Mouse (Mus musculus) spleen, postnatal 4 days (tissue): Measurements from ENCODE around the gene Map4k1.

Experiments
- DNase-seq, 2 experiments: peaks; one replicate each; pipeline ENCODE4 v3.0.0; 2022; ENCODE audit warnings: low spot score in 2 of 2

Gene Map4k1

DNA sequence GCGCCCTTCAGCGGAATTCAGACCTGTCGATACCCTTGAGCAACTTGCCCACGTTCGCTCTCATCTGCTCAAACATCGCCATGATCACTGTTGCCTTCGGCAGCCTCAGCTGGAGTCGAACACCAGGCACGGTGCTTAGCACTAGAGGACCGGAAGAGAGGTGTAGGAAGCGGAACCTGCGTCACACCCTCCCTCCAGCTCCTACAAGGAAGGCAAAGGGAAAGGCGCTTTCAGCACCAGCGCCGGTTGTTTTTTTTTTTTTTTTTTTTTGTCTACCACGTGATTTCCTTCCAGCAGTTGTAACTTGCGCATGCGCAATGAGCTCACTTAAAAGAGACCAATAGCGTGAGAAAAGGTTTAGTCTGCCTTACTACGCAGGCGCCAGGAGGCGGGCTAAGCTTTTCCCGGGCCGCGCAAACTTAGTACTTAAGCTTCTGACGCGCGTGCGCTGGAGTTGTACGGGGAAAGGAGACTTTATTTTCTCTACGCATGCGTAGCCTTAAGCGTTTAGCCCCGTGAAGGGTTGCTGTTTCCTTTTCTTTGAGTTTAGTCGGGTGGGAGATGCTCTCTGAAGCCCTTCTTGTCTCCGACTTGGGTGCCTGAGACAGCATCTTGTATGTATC, at the start of gene Map4k1, which contains the start of gene Eif3k:
Gene Map4k1 (plus strand): TSS at position 400 of the 623 bp plus-strand sequence.
Gene Eif3k (minus strand): TSS at position 214 of the 623 bp plus-strand sequence.
- DNase-seq = peak; percentile 96 to 98

DNA sequence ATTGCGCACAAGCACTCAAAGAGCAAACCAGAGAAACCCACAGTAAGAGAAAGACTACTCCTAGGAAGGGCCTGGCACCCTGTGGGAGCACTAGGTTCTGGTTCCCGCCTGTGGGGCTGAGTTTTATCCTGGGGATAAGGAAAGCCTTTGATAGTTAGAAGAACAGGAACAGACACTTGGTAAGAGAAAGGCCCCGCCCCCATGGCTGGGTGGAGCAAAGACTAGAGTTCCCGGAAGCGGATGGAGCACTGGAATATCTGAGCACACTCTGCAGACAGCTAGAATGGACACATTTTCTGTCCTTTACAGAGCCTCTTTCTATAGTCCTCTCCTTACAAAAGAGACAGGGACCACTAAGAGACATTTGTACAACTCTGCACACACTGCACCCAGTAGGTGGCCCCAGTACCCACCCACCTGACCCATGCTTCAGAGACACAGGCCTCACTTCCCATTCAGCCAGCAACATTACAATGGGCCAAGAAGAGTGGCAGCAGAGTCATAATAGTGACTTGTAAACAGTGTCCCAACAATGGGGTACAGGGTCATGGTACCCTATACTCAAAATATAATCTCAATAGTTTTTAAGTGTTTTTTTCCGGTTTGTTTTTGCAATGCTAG, 49.3 kb upstream of the Map4k1 start:
- DNase-seq = no peak

DNA sequence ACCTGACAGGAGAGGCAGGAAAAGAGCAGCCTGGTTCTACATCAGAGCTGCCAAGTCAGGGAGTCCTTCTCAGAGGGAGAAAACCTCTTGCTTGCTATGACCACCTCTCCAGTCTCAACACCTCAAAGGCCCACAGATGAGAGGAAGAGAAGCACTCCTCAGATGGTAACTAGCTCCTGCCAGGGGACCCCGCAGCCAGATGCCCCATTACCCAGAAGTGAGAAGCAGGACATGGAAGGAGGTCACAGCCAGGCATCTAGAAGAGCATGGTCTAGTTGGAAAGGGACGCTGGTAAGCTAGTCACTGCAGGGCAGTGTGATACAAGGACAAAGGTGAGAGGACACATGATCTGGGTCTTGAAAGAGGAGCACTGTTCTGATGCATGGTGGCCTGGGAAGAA, 48.0 kb upstream of the Map4k1 start:
- no peak for DNase-seq

DNA sequence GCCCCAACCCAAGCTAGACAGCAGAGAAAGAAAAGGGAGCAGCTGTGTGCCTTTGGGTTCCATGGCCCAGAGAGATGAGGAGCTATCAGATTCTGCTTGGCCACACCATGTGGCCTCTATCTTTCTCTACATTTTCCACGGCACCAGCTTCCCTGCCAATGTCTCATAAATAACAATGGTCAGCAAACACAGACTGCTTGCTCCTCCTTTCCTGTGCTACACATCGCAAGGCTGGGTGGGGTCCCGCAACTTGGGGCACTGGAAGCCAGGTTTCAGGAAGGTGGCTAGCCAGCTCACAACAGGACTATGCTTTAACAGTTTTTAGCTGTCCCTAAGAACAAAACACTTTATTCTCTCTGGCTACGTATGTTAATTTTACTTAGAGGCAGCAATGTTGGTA, 45.1 kb upstream of the Map4k1 start:
- DNase-seq = no peak

DNA sequence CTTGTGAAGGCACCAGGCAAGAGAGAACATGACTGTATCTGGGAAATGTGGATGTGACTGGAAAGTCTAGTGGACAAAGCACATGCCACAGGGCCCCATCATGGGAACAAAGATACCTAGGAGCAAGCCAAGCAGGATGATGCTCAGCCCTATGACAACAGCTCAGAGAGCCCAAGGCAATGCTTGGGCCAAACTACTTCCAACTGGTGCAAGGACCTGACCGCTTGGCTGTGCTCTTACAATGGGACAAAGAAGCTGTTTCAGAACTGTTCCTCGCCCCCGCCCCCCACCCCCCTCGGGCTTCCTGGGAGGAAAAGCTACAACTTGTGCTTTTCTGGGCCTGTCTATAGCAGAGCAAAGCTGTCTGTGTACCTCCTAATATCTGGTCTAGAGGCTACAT, 43.2 kb upstream of the Map4k1 start:
- no peak for DNase-seq

DNA sequence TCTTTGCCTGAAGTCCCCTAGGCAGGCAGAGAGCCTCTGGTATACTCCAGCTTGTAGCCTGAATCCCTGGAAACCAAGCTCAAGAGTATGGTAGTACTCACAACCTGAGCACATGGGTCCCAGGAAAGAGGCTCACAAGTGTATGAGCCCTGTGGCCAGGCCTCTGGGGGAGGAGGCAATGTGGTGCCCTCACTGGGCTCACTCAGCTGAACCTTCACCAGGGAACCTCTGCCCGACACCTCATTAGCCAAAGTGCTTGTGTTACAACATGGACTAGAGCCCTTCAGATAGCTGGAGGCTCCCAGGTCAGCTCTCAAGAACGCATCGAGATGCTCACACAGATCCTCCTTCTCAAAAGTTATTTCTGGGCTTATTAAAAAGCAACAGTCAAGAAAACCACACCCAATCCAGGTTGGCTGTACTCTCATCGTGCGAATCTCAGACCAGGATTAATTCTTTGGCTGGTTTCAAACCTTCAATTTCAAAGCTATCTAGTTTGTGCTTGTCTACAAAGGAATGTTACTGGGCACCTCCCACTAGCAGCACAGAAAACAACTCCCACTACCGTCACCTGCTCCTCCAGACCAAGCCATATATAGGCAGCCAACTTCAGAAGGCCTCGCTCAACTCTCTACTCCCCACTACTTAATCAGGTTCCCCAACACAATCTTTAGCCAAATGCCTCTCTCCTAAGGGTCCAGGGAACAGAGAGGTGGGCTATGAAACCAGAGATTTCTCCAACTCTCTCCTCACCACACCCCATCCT, 42.2 kb upstream of the Map4k1 start:
- no peak for DNase-seq

DNA sequence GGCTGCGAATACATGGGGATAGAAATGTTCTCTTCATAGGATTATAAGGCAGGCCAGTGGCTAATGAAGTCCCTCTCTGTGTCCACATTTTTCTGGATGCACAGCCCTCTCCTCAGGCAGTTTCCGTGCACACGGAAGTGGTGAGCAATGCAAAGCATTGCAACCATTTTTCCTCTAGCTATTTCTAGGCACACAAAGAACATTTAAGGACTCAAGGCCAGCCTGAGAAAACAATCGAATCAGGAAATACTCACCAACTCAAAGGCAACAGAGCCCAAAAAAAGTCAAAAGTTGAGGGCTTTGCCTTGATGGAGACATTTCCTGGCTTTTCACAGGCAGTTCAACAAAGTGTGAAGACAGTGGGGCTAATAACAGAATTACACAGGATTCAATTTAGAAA, 40.7 kb upstream of the Map4k1 start:
- DNase-seq = no peak

DNA sequence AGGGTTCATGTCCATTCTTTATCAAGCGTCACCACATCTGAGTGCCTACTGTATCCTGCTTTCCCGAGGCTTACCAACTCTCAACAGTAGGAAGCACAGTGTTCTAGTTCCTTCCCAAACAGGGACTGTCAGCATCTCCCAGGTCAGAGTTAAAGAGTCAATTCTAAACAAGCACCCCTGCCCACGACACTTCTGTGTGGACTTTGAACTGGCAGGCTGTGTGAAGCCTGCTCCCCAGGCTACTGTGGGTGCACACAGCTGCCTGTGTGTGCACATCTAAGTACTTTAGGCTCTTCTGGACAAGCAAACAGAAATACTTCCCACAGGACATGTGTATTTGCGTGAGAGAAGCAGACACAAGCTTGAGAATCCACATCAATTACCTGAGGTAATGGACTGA, 40.3 kb upstream of the Map4k1 start:
- no peak for DNase-seq

DNA sequence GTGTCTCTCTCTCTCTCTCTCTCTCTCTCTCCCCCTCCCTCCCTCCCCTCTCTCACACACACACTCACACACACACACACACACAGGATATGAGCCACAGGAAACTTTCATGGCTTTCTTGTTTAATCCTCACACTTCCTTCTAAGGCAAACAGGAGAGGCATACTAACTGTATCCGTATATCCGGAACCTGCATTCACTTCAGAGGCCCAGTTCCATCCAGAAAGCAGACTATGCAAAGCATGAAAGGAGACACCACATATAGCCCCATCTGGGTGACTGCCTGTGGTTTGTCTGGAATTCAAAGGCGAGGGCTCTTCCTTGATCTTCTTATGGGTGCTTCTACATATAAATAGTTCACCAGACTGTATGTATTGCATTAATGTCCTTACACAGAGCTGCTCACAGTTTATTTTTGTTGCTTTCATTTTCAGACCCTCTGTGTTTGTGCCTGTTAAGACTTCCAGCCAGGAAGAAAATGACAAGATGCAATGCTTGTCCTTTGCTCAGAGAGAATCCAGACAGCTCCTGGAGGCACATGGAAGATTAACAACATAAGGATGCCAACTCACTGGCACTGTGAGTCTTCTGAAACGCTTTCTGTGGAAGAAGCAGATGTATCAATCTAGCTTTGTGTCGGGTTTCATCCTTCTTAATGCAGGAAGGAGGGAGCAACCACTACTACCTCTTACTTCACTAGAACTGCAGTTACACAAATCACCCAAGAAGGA, 38.2 kb upstream of the Map4k1 start:
- DNase-seq = no peak

DNA sequence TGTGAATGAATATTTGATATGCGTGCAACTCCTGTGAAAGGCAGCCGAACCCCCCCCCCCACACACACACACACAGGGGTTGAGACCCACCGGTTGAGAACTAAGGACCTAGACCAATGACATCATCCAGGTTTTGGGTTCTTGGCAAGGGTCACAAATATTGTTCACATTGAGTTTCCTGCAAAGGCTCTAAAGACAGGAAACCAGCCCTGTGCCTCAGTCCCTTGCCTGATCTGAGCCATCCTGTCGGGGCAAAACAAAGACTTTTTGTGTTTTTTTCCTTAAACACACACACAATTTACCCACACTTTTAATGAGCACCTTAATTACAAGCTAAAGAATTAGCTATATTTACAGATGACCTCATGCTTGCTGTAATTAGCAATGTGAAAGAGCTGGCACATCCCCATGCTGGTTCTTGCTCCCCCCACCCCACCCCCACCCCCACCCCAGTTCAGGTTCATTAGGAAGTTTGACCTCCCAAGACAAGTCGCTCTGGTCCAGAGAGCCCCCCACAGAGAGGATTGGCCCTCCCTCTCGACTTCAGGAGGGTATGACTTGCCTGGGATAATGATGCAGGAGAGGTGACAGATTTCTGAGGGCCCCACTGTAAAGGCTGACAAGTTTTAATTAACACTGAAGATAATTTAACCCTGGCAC, 37.0 kb upstream of the Map4k1 start:
- DNase-seq = no peak

DNA sequence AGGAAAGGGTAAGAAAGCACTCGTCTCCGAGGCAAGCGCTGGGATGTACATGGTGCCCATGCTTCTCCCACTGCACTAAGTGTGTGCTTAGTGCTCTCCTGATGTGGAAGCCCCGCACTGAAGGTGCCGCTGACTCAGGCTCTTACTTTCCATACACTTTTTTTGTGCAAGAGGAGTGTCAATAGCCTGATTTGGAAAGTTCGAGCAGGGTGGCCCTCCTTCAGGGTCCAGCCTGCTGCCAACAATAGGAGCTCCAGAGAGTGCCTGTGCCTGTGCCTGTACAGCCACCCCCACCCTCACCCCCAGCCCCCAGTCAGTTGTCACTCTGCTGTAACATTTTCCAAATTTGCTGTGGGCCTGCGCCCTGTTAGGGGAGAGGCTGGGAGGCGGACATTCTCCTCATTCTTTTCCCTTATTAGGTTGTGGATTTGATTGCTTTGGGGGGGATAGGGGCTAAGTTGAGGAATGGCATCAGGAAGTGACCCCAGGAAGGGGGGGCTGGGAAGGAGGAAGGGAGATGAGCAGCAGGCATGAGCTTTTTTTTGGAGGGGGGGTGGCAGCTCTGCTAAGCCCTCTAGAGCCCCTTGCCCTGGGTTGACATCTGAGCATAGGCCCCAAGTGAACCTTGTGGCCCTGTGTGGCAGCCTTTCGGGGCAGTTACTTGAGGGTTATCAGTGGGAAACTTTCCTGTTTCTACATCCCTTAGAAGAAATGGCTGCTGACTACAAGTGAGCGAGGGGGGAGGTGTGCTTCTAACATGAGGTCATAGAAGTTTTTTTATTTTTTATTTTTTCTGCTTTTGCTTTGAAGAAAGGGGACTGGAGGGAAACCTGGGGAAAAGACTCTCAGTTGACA, 36.2 kb upstream of the Map4k1 start:
- no peak for DNase-seq

DNA sequence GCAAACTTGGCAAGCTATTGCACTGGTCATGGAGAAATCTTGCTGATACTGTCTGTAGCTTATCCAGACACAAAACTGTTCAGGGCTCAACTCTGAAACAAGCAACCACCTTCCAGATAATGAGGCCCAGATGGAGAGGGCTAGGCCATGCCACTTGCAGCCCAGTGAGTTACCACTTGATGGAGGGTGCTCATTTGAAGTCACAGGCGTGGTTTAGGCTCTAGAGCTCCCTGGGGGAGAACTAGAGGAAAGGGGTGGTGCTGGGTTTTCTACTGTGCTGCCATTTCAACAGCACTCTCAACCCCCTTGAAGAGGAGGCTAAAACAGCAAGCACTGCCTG, 35.6 kb upstream of the Map4k1 start:
- no peak for DNase-seq

DNA sequence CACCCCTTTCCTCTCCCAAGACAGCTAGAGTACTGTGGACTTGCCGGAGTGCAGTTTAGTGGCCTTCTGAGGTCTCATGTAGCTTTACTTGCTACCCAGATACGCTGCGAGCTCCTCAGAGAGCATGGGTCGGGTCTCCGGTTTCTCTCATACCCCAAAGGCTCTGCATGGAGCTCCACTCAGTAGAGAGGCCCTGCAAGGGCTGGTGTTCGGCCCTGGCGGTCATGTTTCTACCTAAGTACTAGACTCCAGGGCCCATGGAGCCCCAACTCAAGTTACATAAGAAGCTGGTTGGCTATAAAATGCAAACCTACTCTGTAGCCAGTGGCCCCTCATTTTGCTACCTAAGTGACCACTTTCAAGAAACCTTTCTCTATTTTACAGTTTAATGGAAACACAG, 33.1 kb upstream of the Map4k1 start:
- DNase-seq = no peak

DNA sequence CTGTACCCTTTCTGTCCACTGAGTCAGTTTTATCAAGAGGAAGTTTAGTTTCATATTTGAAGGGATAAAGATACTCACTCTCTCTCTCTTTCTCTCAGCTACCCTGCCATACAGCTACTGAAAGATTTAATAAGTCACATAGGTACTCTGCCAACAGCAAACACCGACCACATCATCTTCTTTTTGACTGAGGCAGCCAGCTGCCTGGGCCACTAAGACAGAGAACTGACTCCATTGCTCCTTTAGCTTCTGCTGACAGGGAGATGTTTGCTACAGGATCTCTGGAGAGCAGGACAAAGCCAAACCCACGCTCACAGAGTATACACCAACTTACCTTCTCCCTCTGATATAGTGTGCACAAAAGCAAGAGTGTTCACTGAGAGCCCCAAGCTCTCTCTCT, 32.6 kb upstream of the Map4k1 start:
- no peak for DNase-seq

DNA sequence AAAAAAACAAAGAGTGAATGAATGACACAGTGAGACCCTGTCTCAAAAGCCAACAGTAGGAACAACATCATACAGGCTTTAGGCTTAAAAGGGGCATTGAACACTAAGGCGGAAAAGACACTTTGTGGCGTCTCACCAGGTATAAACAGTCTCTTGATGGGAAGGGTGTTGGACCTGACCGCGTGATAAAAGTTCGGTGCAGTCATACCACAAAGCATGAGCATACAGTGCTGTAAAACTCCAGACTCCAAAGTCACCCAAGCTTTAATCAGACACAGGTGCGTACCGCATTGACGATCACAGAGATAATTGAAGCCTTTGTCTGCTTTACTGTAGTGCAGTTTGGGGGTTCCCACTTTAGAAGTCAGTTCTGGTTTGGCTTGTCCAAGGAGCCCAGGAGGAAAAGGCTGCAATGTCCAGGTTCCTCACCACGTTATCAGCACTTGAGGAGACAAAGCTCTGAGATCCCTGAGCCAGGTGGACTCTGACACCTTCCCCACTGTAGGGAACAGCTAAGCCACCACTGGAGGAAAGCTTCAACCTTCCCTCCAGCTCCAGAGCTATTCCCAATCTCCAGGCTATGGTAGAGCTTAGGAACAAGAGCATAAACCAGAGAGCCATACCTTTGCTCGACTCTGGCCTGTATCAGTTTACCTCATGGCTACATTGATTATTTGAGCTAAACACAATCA, 31.4 kb upstream of the Map4k1 start:
- no peak for DNase-seq

DNA sequence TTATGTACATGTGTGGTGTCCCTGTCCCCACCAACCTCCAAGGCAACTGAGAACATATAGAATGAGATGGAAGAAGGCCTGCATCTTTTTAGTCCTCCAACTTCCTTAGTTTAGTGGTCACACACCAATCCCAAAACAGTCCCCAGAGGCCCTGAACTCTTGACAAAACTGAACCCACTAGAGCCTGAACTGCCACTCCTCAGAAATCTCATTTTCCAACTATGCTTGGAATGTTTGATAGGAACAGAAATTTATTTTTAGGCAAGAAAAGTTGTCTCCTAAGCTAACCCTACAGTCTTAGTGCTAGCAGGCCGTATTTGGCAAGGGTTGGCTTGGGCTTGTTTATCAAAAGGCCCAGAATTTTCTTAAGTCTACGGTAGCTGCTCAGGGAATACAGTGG, 30.1 kb upstream of the Map4k1 start:
- DNase-seq = no peak

DNA sequence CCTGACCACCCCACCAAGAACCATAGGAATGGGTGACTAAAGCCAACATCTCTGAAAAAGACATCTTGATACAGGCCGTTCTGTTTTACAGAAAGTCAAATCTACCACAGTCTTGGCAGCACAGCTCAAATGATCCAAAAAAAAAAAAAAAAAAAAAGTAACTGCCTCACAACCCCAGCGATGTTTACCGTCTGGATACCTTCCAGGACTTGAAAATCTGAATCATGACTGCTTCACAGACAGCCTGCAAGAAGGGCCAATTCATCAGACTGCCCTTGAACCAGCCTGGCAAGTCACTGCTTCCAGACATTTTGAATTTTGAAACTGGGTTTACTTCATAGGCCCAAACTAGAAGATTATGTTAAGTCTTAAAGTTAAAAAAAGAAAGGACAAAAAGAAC, 29.1 kb upstream of the Map4k1 start:
- DNase-seq = no peak

DNA sequence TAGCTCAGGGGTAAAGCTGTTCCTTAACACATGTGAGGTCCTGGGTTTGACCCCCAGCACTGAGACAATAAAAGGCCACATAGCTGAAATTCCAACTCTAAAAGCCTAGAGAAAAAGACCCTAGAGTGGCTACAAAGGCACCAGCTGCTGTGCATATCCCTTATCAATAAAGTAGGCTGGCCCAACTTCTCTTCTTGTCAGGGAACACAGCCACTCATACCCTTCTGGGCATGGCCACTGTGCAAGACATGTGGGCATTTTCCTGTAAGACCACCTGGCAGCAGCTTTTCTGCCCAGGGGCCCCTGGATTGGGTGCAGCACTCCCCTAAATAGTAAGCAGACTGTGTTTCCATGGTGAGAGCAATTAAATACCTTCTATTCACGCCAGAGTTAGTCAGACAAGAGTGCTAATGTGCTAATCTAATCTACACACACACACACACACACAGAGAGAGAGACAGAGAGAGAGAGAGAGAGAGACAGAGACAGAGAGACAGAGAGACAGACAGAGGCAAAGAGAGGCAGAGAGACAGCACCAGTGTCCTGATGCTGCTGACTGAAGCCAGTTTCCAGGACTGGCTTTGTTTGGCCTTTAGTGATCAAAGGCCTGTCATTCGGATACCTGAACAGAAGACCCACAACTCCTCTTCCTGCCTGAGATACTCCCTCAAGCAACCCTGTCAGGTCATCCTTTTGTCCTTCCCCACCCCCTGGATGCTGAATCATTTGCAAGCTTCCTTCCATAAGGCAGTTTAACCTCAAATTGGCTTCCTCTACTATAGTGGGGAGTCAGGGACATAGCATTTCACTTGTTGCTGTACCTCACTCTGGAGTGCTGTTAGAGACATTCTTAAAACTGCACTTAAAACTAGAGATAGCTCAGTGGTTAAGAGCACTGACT, 28.1 kb upstream of the Map4k1 start:
- DNase-seq = no peak

DNA sequence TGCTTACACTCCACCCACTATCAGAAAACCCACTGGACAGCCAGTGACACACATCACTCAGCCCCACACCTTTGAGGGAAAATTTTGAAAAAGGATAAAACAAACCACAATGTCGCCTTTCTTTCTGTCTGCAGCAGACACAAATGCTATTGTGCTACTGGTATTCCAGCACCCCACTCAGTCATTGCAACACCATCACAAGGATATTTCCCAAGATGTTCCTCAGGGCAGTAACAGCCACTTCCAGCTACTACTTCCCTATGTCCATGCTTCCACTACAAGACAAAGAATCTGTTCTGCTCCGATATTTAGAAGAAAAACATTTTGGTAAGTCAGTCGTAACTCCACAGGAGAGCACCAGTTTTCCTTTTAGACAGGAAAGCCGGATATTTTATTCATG, 27.1 kb upstream of the Map4k1 start:
- no peak for DNase-seq
